Mouse (Mus musculus): Measurements from ENCODE around the gene Fbrsl1.
A peak's percentile ranks its signal among the peaks of the same experiment; 100 is the strongest.
"Not testable (repeated sequence)": the region's sequence is repeated elsewhere in the genome, so short reads cannot be mapped to it uniquely, and the experiment has no call there.

Fbrsl1 gene

GRCm38 (mm10) chr5:110447720-110448435 is 425 bp downstream of the Fbrsl1 start:
- DNase-seq: peak; percentile 45

- no peak for DNase-seq
These were observed 3.8 kb downstream of the Fbrsl1 start for GRCm38 (mm10) chr5:110444509-110444908.

- no peak for DNase-seq
These were observed 5.2 kb downstream of the Fbrsl1 start for GRCm38 (mm10) chr5:110442966-110443590.

DNA sequence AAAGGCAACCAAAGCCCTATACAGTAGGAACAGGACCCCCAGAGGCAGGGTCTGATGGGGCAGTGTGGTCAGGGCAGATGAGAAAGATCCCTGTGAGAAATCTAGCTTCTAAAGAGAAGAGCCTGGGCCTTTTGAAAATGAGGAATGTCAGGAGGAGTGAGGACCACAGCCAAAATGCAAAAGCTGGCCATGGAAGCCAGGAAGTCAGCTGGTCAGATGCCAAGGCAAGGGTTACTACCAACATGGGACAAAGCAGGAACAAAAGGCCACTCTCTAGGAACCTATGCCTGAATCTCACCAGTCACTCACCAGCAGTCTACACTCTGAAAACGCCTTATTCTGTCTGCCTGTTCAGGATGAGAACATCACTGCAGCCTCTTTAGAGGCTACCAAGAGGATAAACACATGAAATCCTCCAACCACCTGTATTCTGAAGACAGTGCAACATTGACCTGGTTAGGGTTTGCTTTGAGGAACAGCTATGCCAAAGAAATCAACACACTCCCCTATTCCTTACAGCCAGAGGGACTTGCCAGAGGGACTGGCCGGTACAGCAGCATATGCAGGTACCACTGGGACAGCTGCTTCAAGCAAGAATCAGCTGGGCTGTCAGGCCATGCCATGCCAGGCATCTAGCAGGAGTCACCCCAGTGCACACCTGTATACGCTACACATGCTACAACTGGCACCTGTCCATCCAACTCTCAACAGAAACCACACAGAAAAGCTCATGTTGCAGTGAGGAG is 8.6 kb downstream of the Fbrsl1 start:
- no peak for DNase-seq

GRCm38 (mm10) chr5:110438591-110438990 is 9.7 kb downstream of the Fbrsl1 start:
- no peak for DNase-seq

GRCm38 (mm10) chr5:110437632-110438261 is 10.6 kb downstream of the Fbrsl1 start:
- DNase-seq: no peak

GRCm38 (mm10) chr5:110436166-110436565 is 12.1 kb downstream of the Fbrsl1 start:
- DNase-seq: not testable (repeated sequence)

GRCm38 (mm10) chr5:110434816-110435215 is 13.5 kb downstream of the Fbrsl1 start:
- DNase-seq: no peak

DNA sequence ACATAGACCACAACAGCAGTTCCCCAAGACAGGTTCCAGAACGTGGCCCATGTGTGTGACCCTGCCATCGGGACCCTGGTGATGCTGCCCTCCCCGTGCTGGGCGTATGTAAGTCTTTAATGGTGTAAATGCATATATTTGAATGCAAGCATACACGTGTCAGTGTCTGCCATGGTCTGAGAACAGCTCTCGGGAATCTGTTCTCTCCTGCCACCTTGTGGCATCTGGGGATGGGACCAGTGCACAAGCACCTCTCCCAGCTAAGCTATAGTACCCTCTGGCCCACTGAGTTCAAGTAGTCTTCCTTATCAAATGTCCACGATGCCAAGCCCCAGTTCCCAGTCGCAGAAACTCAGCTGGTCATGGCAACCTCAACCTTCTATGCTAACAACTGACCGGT is 19.3 kb downstream of the Fbrsl1 start:
- peak; percentile 69 for DNase-seq

DNA sequence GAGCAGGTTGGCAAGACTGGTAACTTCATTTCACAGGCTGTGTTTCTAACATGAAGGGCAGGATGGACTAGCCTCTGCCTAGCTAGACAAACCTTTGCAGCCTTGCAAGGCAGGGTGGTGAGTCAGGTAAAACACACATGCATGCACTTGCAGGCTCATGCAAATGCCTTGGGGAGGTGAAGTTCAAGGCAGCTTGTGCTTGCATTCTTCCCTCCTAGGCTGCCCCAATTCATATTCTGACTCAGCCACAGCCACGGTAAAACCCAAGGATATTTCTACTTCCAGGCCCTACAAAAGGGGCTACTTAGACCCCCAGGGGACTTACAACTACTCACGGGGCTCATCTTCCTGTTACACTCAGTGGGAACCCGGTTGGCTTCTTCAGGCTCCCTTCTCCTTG is 20.0 kb downstream of the Fbrsl1 start:
- DNase-seq: no peak

DNA sequence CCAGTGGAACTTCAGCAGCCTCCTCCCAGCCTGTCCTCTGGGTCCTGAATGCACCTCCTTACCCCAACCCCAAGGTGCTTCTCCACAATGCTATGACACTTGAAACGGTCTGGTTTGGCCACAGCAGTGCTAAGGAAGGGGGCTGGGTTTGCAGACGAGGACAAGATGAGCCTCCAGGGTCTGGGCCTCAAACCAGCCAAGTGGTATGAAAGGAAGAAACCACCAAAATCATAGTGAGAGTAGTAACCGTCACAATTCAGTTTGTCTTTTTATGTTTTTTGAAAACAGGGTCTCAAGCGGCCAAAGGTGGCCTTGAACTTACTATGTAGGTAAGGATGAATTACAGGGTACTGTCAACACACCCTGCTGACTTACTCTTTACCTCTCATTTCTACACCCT is 23.1 kb downstream of the Fbrsl1 start:
- DNase-seq: no peak

- no peak for DNase-seq
These were observed 24.1 kb downstream of the Fbrsl1 start for GRCm38 (mm10) chr5:110424204-110424603.

- DNase-seq: no peak
These were observed 26.9 kb downstream of the Fbrsl1 start for GRCm38 (mm10) chr5:110421393-110421792.

GRCm38 (mm10) chr5:110420950-110421349 is 27.4 kb downstream of the Fbrsl1 start:
- no peak for DNase-seq

GRCm38 (mm10) chr5:110420201-110420600 is 28.1 kb downstream of the Fbrsl1 start:
- DNase-seq: no peak

- no peak for DNase-seq
These were observed 29.8 kb downstream of the Fbrsl1 start for GRCm38 (mm10) chr5:110418523-110418911.

DNA sequence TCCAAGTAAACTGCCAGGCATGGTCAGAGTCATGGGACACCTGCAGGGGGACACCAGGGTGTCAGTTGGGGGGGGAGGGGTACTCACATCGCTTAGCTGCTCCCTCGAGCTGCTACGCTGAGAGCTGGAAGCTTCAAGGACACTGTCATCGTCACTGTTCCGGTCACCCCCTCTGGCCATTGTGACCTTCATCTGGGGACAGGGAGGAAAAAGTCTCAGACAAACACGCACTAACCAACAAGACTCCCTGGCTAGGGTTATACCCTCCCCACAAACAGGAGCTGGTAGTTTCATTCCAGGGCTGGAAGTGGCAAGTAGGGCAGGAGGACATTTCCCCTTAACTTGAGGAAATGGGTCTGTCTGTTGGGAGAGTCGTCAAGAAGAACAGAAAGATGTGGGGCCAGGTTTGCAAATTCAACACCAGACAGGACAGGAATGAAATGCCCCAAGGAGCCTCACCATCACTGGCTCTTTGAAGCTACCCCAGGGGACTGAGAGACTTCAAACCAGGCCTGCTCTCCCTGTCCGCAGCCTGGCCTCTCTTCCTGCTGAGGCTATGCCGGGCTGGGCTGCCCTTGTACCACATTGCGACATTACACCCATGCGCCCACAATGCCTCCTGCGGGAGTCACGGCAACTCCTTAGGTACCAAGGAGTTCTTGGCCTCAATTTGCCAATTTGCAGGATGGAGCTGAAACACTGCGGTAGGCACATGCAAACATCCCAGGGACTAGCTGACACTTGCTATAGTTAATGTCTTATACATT is 30.4 kb downstream of the Fbrsl1 start:
- no peak for DNase-seq

DNA sequence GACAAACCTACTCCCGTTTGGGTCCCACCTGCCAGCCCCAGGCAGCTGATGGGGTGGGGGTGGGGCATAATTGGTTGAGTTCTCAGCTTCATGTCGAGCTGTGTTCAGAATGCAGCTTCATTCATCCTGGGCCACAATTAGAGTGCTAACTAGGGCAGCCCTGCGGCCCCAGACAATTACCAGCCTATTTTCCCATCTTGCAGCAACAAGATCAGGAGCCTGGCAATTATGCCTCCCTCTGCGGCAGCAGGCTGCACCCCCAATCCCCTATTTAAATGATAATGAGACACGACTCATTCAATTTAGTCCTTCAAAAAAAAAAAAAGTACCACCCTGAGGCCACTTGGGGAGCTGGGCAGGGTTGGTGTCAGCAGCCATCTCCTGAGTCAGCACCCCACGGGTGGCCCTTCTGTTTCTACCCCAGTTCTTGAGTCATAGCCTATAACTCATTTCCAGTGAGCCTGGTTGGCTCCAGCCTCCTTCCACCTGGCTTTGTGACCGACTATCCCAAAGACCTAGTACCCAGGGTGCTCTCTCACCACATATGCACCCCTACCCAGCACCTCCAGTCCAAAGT is 31.4 kb downstream of the Fbrsl1 start:
- DNase-seq: peak; percentile 52

GRCm38 (mm10) chr5:110415806-110416700 is 32.2 kb downstream of the Fbrsl1 start:
- no peak for DNase-seq

GRCm38 (mm10) chr5:110415022-110415421 is 33.3 kb downstream of the Fbrsl1 start:
- no peak for DNase-seq

DNA sequence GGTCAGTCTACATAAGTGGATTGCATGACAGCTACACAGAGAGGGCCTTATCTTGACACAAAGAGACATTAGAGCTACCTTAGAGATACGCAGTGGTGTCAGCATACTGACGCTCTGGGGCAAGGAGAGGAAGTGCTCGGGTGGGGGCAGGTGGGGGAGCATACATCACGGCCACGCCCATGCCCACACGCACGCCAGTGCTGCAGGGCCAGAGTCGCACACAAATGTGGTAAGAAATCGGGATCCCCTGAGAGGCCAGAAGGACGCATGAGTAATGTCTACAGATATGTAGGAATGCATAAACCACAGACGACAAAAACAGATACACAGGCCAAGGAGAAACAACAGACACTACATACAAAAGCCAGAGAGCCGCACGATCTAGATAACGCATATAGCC is 35.3 kb downstream of the Fbrsl1 start:
- no peak for DNase-seq

All from right cerebral cortex, postnatal 4 days (tissue).